Mouse (Mus musculus): ENCODE results near the gene Il33. TPM values are rescaled to one million over a fixed set of nuclear protein-coding genes. Genes with fewer than 3 reads are reported as not detected.

Gene Il33
- polyA plus RNA-seq, 1 experiment, result 3.3 TPM

- DNase-seq, result no peak
- Histone ChIP-seq H3K4me1 (replicated peaks; ENCODE audit: control insufficient read depth, insufficient read depth, low read length) (no peaks in the 10 kb centered on the region), H3K36me3 (ENCODE audit: control insufficient read depth, insufficient read depth, low read length) (no peaks in the 10 kb centered on the region), H3K4me3 (ENCODE audit: control insufficient read depth, insufficient read depth, low read length) (no peak overlapping the region), H3K27ac (ENCODE audit: control insufficient read depth, insufficient read depth, low read length) (no peak overlapping the region), H3K27me3 (ENCODE audit: control insufficient read depth, insufficient read depth, low read length) (no peaks in the 10 kb centered on the region)
- 95% methylated on average over 2 of the region's 2 CpGs for WGBS
- no peak for TF ChIP-seq POLR2A (IDR thresholded peaks at IDR 0.05; ENCODE audit: control insufficient read depth, extremely low read depth, insufficient read depth, low read length, poor library complexity)
- TF ChIP-seq CTCF (IDR thresholded peaks at IDR 0.05; ENCODE audit: borderline replicate concordance, control insufficient read depth, extremely low read depth, insufficient read depth, low read length, poor library complexity), result no peak
These were observed 37.4 kb upstream of the Il33 start for GRCm38 (mm10) chr19:29887476-29887875.

- Histone ChIP-seq H3K27ac (ENCODE audit: control insufficient read depth, insufficient read depth, low read length) (no peak overlapping the region), H3K4me1 (replicated peaks; ENCODE audit: control insufficient read depth, insufficient read depth, low read length) (no peaks in the 10 kb centered on the region), H3K4me3 (ENCODE audit: control insufficient read depth, insufficient read depth, low read length) (no peak overlapping the region), H3K27me3 (ENCODE audit: control insufficient read depth, insufficient read depth, low read length) (no peaks in the 10 kb centered on the region), H3K36me3 (ENCODE audit: control insufficient read depth, insufficient read depth, low read length) (no peaks in the 10 kb centered on the region)
- 93% methylated on average over 6 of the region's 6 CpGs for WGBS
- no peak for TF ChIP-seq POLR2A (IDR thresholded peaks at IDR 0.05; ENCODE audit: control insufficient read depth, extremely low read depth, insufficient read depth, low read length, poor library complexity)
- TF ChIP-seq CTCF (IDR thresholded peaks at IDR 0.05; ENCODE audit: borderline replicate concordance, control insufficient read depth, extremely low read depth, insufficient read depth, low read length, poor library complexity), result no peak
- no peak for DNase-seq
These were observed 36.0 kb upstream of the Il33 start for GRCm38 (mm10) chr19:29888946-29889345.

- Histone ChIP-seq H3K4me1 (replicated peaks; ENCODE audit: control insufficient read depth, insufficient read depth, low read length) (no peaks in the 10 kb centered on the region), H3K27me3 (ENCODE audit: control insufficient read depth, insufficient read depth, low read length) (no peaks in the 10 kb centered on the region), H3K4me3 (ENCODE audit: control insufficient read depth, insufficient read depth, low read length) (no peak overlapping the region), H3K27ac (ENCODE audit: control insufficient read depth, insufficient read depth, low read length) (no peak overlapping the region), H3K36me3 (ENCODE audit: control insufficient read depth, insufficient read depth, low read length) (no peaks in the 10 kb centered on the region)
- DNase-seq, result no peak
- WGBS, result 85% methylated on average over 4 of the region's 4 CpGs
- no peak for TF ChIP-seq CTCF (IDR thresholded peaks at IDR 0.05; ENCODE audit: borderline replicate concordance, control insufficient read depth, extremely low read depth, insufficient read depth, low read length, poor library complexity)
- TF ChIP-seq POLR2A (IDR thresholded peaks at IDR 0.05; ENCODE audit: control insufficient read depth, extremely low read depth, insufficient read depth, low read length, poor library complexity), result no peak
These were observed 32.9 kb upstream of the Il33 start for GRCm38 (mm10) chr19:29891981-29892380.

GRCm38 (mm10) chr19:29892786-29893185 is 32.1 kb upstream of the Il33 start:
- H3K4me1 ChIP-seq (replicated peaks; ENCODE audit: control insufficient read depth, insufficient read depth, low read length), result no peaks in the 10 kb centered on the region
- no peak for TF ChIP-seq CTCF (IDR thresholded peaks at IDR 0.05; ENCODE audit: borderline replicate concordance, control insufficient read depth, extremely low read depth, insufficient read depth, low read length, poor library complexity)
- no peak for TF ChIP-seq POLR2A (IDR thresholded peaks at IDR 0.05; ENCODE audit: control insufficient read depth, extremely low read depth, insufficient read depth, low read length, poor library complexity)
- no peak overlapping the region for H3K27ac ChIP-seq (ENCODE audit: control insufficient read depth, insufficient read depth, low read length)
- no peaks in the 10 kb centered on the region for H3K36me3 ChIP-seq (ENCODE audit: control insufficient read depth, insufficient read depth, low read length)
- 74% methylated on average over 6 of the region's 6 CpGs for WGBS
- no peak for DNase-seq
- H3K4me3 ChIP-seq (ENCODE audit: control insufficient read depth, insufficient read depth, low read length), result no peak overlapping the region
- H3K27me3 ChIP-seq (ENCODE audit: control insufficient read depth, insufficient read depth, low read length), result no peaks in the 10 kb centered on the region

- no peak overlapping the region for H3K27ac ChIP-seq (ENCODE audit: control insufficient read depth, insufficient read depth, low read length)
- H3K27me3 ChIP-seq (ENCODE audit: control insufficient read depth, insufficient read depth, low read length), result no peaks in the 10 kb centered on the region
- 93% methylated on average over 4 of the region's 4 CpGs for WGBS
- no peak for DNase-seq
- H3K4me1 ChIP-seq (replicated peaks; ENCODE audit: control insufficient read depth, insufficient read depth, low read length), result no peaks in the 10 kb centered on the region
- no peaks in the 10 kb centered on the region for H3K36me3 ChIP-seq (ENCODE audit: control insufficient read depth, insufficient read depth, low read length)
- TF ChIP-seq POLR2A (IDR thresholded peaks at IDR 0.05; ENCODE audit: control insufficient read depth, extremely low read depth, insufficient read depth, low read length, poor library complexity) (no peak), CTCF (IDR thresholded peaks at IDR 0.05; ENCODE audit: borderline replicate concordance, control insufficient read depth, extremely low read depth, insufficient read depth, low read length, poor library complexity) (no peak)
- H3K4me3 ChIP-seq (ENCODE audit: control insufficient read depth, insufficient read depth, low read length), result no peak overlapping the region
These were observed 31.1 kb upstream of the Il33 start for GRCm38 (mm10) chr19:29893718-29894273.

- no peaks in the 10 kb centered on the region for H3K27me3 ChIP-seq (ENCODE audit: control insufficient read depth, insufficient read depth, low read length)
- no peak for TF ChIP-seq CTCF (IDR thresholded peaks at IDR 0.05; ENCODE audit: borderline replicate concordance, control insufficient read depth, extremely low read depth, insufficient read depth, low read length, poor library complexity)
- no peak for TF ChIP-seq POLR2A (IDR thresholded peaks at IDR 0.05; ENCODE audit: control insufficient read depth, extremely low read depth, insufficient read depth, low read length, poor library complexity)
- DNase-seq, result no peak
- no peak overlapping the region for H3K4me3 ChIP-seq (ENCODE audit: control insufficient read depth, insufficient read depth, low read length)
- no peak overlapping the region for H3K27ac ChIP-seq (ENCODE audit: control insufficient read depth, insufficient read depth, low read length)
- WGBS, result 88% methylated on average over 12 of the region's 12 CpGs
- H3K36me3 ChIP-seq (ENCODE audit: control insufficient read depth, insufficient read depth, low read length), result no peaks in the 10 kb centered on the region
- no peaks in the 10 kb centered on the region for H3K4me1 ChIP-seq (replicated peaks; ENCODE audit: control insufficient read depth, insufficient read depth, low read length)
These were observed 30.5 kb upstream of the Il33 start for GRCm38 (mm10) chr19:29894381-29894780.

GRCm38 (mm10) chr19:29895047-29895446 is 29.9 kb upstream of the Il33 start:
- DNase-seq, result no peak
- H3K27ac ChIP-seq (ENCODE audit: control insufficient read depth, insufficient read depth, low read length), result no peak overlapping the region
- 91% methylated on average over 7 of the region's 7 CpGs for WGBS
- no peak for TF ChIP-seq CTCF (IDR thresholded peaks at IDR 0.05; ENCODE audit: borderline replicate concordance, control insufficient read depth, extremely low read depth, insufficient read depth, low read length, poor library complexity)
- no peak for TF ChIP-seq POLR2A (IDR thresholded peaks at IDR 0.05; ENCODE audit: control insufficient read depth, extremely low read depth, insufficient read depth, low read length, poor library complexity)
- H3K4me3 ChIP-seq (ENCODE audit: control insufficient read depth, insufficient read depth, low read length), result no peak overlapping the region
- no peaks in the 10 kb centered on the region for H3K36me3 ChIP-seq (ENCODE audit: control insufficient read depth, insufficient read depth, low read length)
- no peaks in the 10 kb centered on the region for H3K27me3 ChIP-seq (ENCODE audit: control insufficient read depth, insufficient read depth, low read length)
- no peaks in the 10 kb centered on the region for H3K4me1 ChIP-seq (replicated peaks; ENCODE audit: control insufficient read depth, insufficient read depth, low read length)

Measured in thymus, adult 2 months (tissue).